Mouse (Mus musculus) neutrophil, adult 59 days (primary cell): ENCODE data around the gene Tbce. TPM values are rescaled to one million over a fixed set of nuclear protein-coding genes. Genes with fewer than 3 reads are reported as not detected.

Source experiments
- total RNA-seq, 2 experiments: library from RNA; stranded (reverse); gene quantifications; 1 replicate in 1 of 2; 2 replicates in 1 of 2; pipeline ENCODE4 v1.2.4; 2023

The Tbce gene
- 10 to 100 TPM; 53.3 to 58.3 TPM for total RNA-seq

GRCm38 (mm10) chr13:14039292-14039965 lies at the start of gene Tbce:
TSS of gene Tbce (minus strand) at chr13:14039638.

GRCm38 (mm10) chr13:14063013-14063941 lies 23.8 kb upstream of the Tbce start, which contains the start of the genes Arid4b and Ggps1:
TSS of gene Arid4b (plus strand) at chr13:14063232.
TSS of gene Ggps1 (minus strand) at chr13:14063488.

DNA sequence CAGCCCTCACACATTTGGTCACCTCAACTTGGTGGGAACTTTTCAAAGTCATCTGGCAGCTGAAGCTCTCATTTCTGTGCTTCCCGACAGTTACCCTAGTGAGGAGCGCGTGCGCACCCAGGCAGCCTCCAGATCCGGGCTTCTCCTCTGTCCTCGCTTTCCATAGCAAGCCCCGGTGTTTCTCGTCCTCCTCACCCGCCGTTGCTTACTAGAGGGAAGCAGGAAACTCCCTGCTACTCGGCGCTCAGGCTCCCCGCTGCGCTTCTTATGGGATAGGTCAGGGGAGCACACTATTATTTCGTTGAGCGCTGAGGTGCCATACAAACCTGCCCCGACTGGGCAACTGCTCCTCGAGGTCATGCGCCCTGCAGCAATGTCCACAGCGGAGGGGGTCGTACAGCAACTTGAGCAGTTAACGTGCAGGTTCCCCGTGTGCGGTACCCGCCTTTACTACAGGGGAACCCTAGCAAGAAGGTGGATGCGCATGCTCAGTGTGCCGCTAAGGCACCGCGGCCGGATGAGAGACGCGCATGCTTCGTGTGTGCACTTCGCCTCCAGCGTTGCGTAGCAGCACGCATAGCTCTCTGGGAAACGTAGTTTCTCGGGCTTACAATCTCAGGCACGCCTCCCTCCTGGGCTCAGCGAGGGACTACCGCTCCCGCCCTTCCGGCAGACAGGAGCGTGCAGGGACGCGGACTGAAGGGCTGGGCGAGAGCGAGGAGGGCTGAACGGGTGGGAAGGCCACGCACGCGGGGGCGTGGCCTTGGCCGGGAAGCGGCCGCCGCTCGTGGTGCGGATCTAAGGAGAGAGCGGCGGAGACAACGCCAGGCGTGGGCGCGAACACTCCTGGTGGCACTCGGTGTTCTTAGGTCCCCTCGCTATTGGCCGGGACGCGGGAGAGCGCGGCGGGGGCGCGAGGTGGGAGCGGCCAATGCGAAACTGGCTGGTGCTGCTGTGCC lies 85.3 kb downstream of the Tbce start, which contains the start of gene B3galnt2:
B3galnt2 (plus strand) TSS at position 596 of the 959 bp plus-strand sequence.

Other genes starting within 250 kb of the Tbce start
- 10 to 100 TPM; 12.7 to 13.9 TPM for gene B3galnt2, start 85.2 kb downstream of the Tbce start, total RNA-seq
- gene Arid4b, start 23.6 kb upstream of the Tbce start, total RNA-seq, result 10 to 100 TPM; 45.8 to 48.5 TPM
- 10 to 100 TPM; 15.7 to 16.0 TPM for gene Ggps1, start 23.9 kb upstream of the Tbce start, total RNA-seq